Mouse (Mus musculus): Measurements from ENCODE around the gene Ccdc27. TPM values are rescaled to one million over a fixed set of nuclear protein-coding genes. Genes with fewer than 3 reads are reported as not detected.

The Ccdc27 gene
- total and polyA plus RNA-seq, 3 experiments: not detected

DNA sequence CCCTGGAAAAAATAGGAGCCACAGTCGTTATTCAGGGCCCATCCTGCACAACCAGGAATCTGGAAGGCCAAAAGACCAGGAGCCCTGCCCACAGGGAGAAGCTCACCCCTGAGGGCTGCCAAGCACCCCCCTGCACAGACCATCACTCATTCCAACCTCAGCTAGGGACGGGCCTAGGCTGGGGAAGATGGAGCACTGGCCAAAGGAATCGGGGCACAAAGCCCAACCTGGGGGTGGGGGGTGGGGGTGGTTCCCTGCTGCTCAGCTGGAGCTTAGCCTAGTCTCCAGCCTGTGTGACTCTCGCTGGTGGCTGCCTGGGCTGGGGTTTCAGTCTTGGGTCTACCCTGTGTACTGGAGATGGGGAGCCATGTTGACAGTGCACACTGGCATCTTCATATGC, 19.6 kb downstream of the Ccdc27 start:
- in situ Hi-C loops (cut with MboI; ENCODE audit: low pct_ligation_motif_present, low pct_unique_long_range_greater_than_20kb, low sequenced_read_pairs): no loop called here
- H3K79me2 ChIP-seq (replicated peaks; ENCODE audit: control insufficient read depth, extremely low read depth, insufficient read depth, poor library complexity, severe bottlenecking): no peaks in the 10 kb centered on the region
- DNase-seq (ENCODE audit: extremely low read depth): no peak
- H3K4me1 ChIP-seq (ENCODE audit: control insufficient read depth in 1 of 2, insufficient read depth in 2 of 2): peaks cover 6 to 10% of the 10 kb centered on the region in 2 experiments; a peak in 2 of 4 replicates
- H3K27me3 ChIP-seq (replicated peaks): peaks cover 20% of the 10 kb centered on the region
- no peak overlapping the region for H3K9ac ChIP-seq (ENCODE audit: insufficient read depth, low read depth)
- peaks cover 44 to 52% of the 10 kb centered on the region in 2 experiments for H3K36me3 ChIP-seq (replicated peaks in 1 of 2; ENCODE audit: control insufficient read depth in 1 of 2, insufficient read depth in 1 of 2, low read length in 1 of 2)
- no peak overlapping the region for H3K4me2 ChIP-seq (ENCODE audit: insufficient read depth, low read depth, poor library complexity, severe bottlenecking)
- TF ChIP-seq MYC (IDR thresholded peaks at IDR 0.05; ENCODE audit: low read depth, low read length): no peak
- TF ChIP-seq MAZ (IDR thresholded peaks at IDR 0.05; ENCODE audit: low read depth, low read length): no peak
- TF ChIP-seq NRF1 (IDR thresholded peaks at IDR 0.05; ENCODE audit: low read depth, low read length): no peak
- TF ChIP-seq ETS1 (conservative IDR thresholded peaks at IDR 0.05; ENCODE audit: low read depth, low read length): no peak
- no peaks in the 10 kb centered on the region for H3K9me3 ChIP-seq (replicated peaks; ENCODE audit: low read length)
- no peak overlapping the region for H3K27ac ChIP-seq (ENCODE audit: insufficient read depth, low read depth)
- H3K4me3 ChIP-seq (replicated peaks in 1 of 3; ENCODE audit: low read depth in 2 of 3, low read length in 2 of 3, poor library complexity in 1 of 3): no peak overlapping the region
- dilution Hi-C loops (cut with MboI; ENCODE audit: extremely low pct_ligation_motif_present, extremely low pct_unique_long_range_greater_than_20kb, low sequenced_read_pairs): no loop called here

GRCm38 (mm10) chr4:154022407-154022806, 20.1 kb downstream of the Ccdc27 start:
- H3K4me3 ChIP-seq (replicated peaks in 1 of 3; ENCODE audit: low read depth in 2 of 3, low read length in 2 of 3, poor library complexity in 1 of 3): no peak overlapping the region
- dilution Hi-C loops (cut with MboI; ENCODE audit: extremely low pct_ligation_motif_present, extremely low pct_unique_long_range_greater_than_20kb, low sequenced_read_pairs): no loop called here
- peaks cover 20% of the 10 kb centered on the region for H3K27me3 ChIP-seq (replicated peaks)
- H3K27ac ChIP-seq (ENCODE audit: insufficient read depth, low read depth): no peak overlapping the region
- H3K79me2 ChIP-seq (replicated peaks; ENCODE audit: control insufficient read depth, extremely low read depth, insufficient read depth, poor library complexity, severe bottlenecking): no peaks in the 10 kb centered on the region
- H3K4me1 ChIP-seq (ENCODE audit: control insufficient read depth in 1 of 2, insufficient read depth in 2 of 2): peaks cover 6 to 10% of the 10 kb centered on the region in 2 experiments; a peak in 2 of 4 replicates
- peaks cover 47 to 55% of the 10 kb centered on the region in 2 experiments for H3K36me3 ChIP-seq (replicated peaks in 1 of 2; ENCODE audit: control insufficient read depth in 1 of 2, insufficient read depth in 1 of 2, low read length in 1 of 2)
- no peaks in the 10 kb centered on the region for H3K9me3 ChIP-seq (replicated peaks; ENCODE audit: low read length)
- in situ Hi-C loops (cut with MboI; ENCODE audit: low pct_ligation_motif_present, low pct_unique_long_range_greater_than_20kb, low sequenced_read_pairs): no loop called here
- H3K4me2 ChIP-seq (ENCODE audit: insufficient read depth, low read depth, poor library complexity, severe bottlenecking): no peak overlapping the region
- no peak for DNase-seq (ENCODE audit: extremely low read depth)
- no peak for TF ChIP-seq USF2 (conservative IDR thresholded peaks at IDR 0.05; ENCODE audit: low read depth, low read length)
- TF ChIP-seq POLR2AphosphoS2 (IDR thresholded peaks at IDR 0.05; ENCODE audit: low read depth, low read length): peak; percentile 37; the same call in 1 of the 2 replicates
- no peak overlapping the region for H3K9ac ChIP-seq (ENCODE audit: insufficient read depth, low read depth)

DNA sequence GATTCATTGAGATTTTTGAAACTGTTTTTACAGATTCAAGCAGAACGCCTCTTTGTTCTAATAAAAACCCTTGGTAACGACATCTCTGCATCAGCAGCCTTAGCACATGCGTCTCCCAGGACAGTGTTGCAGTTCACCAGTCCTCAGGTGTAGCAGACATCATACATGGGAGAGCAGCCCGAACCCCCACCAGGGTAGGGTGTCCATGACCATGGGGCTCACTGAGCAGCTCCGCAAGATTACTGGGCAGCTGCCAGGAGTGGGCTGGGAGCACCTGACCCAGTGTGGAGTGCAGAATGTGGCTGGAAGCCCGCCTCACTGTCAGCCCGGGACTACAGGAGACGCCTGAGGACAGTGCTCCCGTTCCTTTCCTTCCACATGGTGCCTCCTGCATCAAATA, 21.0 kb downstream of the Ccdc27 start:
- in situ Hi-C loops (cut with MboI; ENCODE audit: low pct_ligation_motif_present, low pct_unique_long_range_greater_than_20kb, low sequenced_read_pairs): no loop called here
- Histone ChIP-seq H3K4me2 (ENCODE audit: insufficient read depth, low read depth, poor library complexity, severe bottlenecking) (no peak overlapping the region), H3K27ac (ENCODE audit: insufficient read depth, low read depth) (no peak overlapping the region), H3K4me1 (ENCODE audit: control insufficient read depth in 1 of 2, insufficient read depth in 2 of 2) (peaks cover 6 to 10% of the 10 kb centered on the region in 2 experiments; a peak in 2 of 4 replicates), H3K9me3 (replicated peaks; ENCODE audit: low read length) (no peaks in the 10 kb centered on the region), H3K4me3 (replicated peaks in 1 of 3; ENCODE audit: low read depth in 2 of 3, low read length in 2 of 3, poor library complexity in 1 of 3) (no peak overlapping the region), H3K79me2 (replicated peaks; ENCODE audit: control insufficient read depth, extremely low read depth, insufficient read depth, poor library complexity, severe bottlenecking) (no peaks in the 10 kb centered on the region), H3K27me3 (replicated peaks) (peaks cover 11% of the 10 kb centered on the region), H3K9ac (ENCODE audit: insufficient read depth, low read depth) (no peak overlapping the region), H3K36me3 (replicated peaks in 1 of 2; ENCODE audit: control insufficient read depth in 1 of 2, insufficient read depth in 1 of 2, low read length in 1 of 2) (peaks cover 57 to 65% of the 10 kb centered on the region in 2 experiments)
- DNase-seq (ENCODE audit: extremely low read depth): no peak
- dilution Hi-C loops (cut with MboI; ENCODE audit: extremely low pct_ligation_motif_present, extremely low pct_unique_long_range_greater_than_20kb, low sequenced_read_pairs): no loop called here
- TF ChIP-seq ZC3H11A (IDR thresholded peaks at IDR 0.05; ENCODE audit: low read depth, low read length): no peak
- no peak for TF ChIP-seq RCOR1 (conservative IDR thresholded peaks at IDR 0.05; ENCODE audit: low read depth, low read length)
- no peak for TF ChIP-seq GABPA (IDR thresholded peaks at IDR 0.05; ENCODE audit: insufficient replicate concordance, low read depth, low read length)
- TF ChIP-seq USF2 (conservative IDR thresholded peaks at IDR 0.05; ENCODE audit: low read depth, low read length): no peak
- TF ChIP-seq TCF12 (IDR thresholded peaks at IDR 0.05; ENCODE audit: low read depth, low read length): no peak
- no peak for TF ChIP-seq TBP (conservative IDR thresholded peaks at IDR 0.05; ENCODE audit: low read depth, low read length)
- no peak for TF ChIP-seq HCFC1 (IDR thresholded peaks at IDR 0.05; ENCODE audit: low read depth, low read length)
- TF ChIP-seq ZMIZ1 (IDR thresholded peaks at IDR 0.05; ENCODE audit: low read depth, low read length): no peak
- TF ChIP-seq MXI1 (IDR thresholded peaks at IDR 0.05; ENCODE audit: low read depth, low read length): no peak
- no peak for TF ChIP-seq MAZ (IDR thresholded peaks at IDR 0.05; ENCODE audit: low read depth, low read length)
- no peak for TF ChIP-seq JUND (conservative IDR thresholded peaks at IDR 0.05; ENCODE audit: low read depth, low read length)
- no peak for TF ChIP-seq ZNF384 (IDR thresholded peaks at IDR 0.05; ENCODE audit: low read depth, low read length)
- TF ChIP-seq CTCF (conservative IDR thresholded peaks at IDR 0.05 in 1 of 2, IDR thresholded peaks at IDR 0.05 in 1 of 2; ENCODE audit: low read depth in 2 of 2, low read length in 2 of 2): no peak
- TF ChIP-seq POLR2AphosphoS2 (IDR thresholded peaks at IDR 0.05; ENCODE audit: low read depth, low read length): no peak
- TF ChIP-seq NRF1 (IDR thresholded peaks at IDR 0.05; ENCODE audit: low read depth, low read length): no peak
- TF ChIP-seq MAFK (IDR thresholded peaks at IDR 0.05; ENCODE audit: insufficient replicate concordance, low read length): no peak
- TF ChIP-seq USF1 (IDR thresholded peaks at IDR 0.05; ENCODE audit: low read depth, low read length): no peak

All from CH12.LX (cell line).